Mouse (Mus musculus): Measurements from ENCODE around the gene Tlk1. TPM values are rescaled to one million over a fixed set of nuclear protein-coding genes. Genes with fewer than 3 reads are reported as not detected.
"Not testable (repeated sequence)": the region's sequence is repeated elsewhere in the genome, so short reads cannot be mapped to it uniquely, and the experiment has no call there.

Gene Tlk1
- polyA plus RNA-seq, 1 experiment = 13.9 TPM

GRCm38 (mm10) chr2:70809921-70810320 lies 15.6 kb downstream of the Tlk1 start:
- no peak overlapping the region for H3K4me3 ChIP-seq (ENCODE audit: insufficient read depth, low read depth, low read length)
- 74% methylated on average over 3 of the region's 3 CpGs for WGBS
- H3K27me3 ChIP-seq (replicated peaks; ENCODE audit: control insufficient read depth, insufficient read depth, low read length) = no peaks in the 10 kb centered on the region
- no peaks in the 10 kb centered on the region for H3K36me3 ChIP-seq (ENCODE audit: control insufficient read depth, insufficient read depth, low read length)
- no peak for TF ChIP-seq CTCF (conservative IDR thresholded peaks at IDR 0.05; ENCODE audit: insufficient read depth, insufficient read length, low read depth, low read length)
- no peak for TF ChIP-seq POLR2A (IDR thresholded peaks at IDR 0.05; ENCODE audit: low read depth, low read length)
- H3K4me1 ChIP-seq (ENCODE audit: control insufficient read depth, insufficient read depth, low read length) = peaks cover 13% of the 10 kb centered on the region; the same call in 1 of the 2 replicates
- no peak for DNase-seq
- H3K27ac ChIP-seq (ENCODE audit: insufficient read depth, low read depth, low read length) = no peak overlapping the region

GRCm38 (mm10) chr2:70808681-70809080 lies 16.8 kb downstream of the Tlk1 start:
- H3K27ac ChIP-seq (ENCODE audit: insufficient read depth, low read depth, low read length) = no peak overlapping the region
- peaks cover 8% of the 10 kb centered on the region; the same call in 1 of the 2 replicates for H3K4me1 ChIP-seq (ENCODE audit: control insufficient read depth, insufficient read depth, low read length)
- no peak for DNase-seq
- TF ChIP-seq POLR2A (IDR thresholded peaks at IDR 0.05; ENCODE audit: low read depth, low read length) = no peak
- no peak for TF ChIP-seq CTCF (conservative IDR thresholded peaks at IDR 0.05; ENCODE audit: insufficient read depth, insufficient read length, low read depth, low read length)
- H3K4me3 ChIP-seq (ENCODE audit: insufficient read depth, low read depth, low read length) = no peak overlapping the region
- H3K36me3 ChIP-seq (ENCODE audit: control insufficient read depth, insufficient read depth, low read length) = no peaks in the 10 kb centered on the region
- no peaks in the 10 kb centered on the region for H3K27me3 ChIP-seq (replicated peaks; ENCODE audit: control insufficient read depth, insufficient read depth, low read length)

- H3K36me3 ChIP-seq (ENCODE audit: control insufficient read depth, insufficient read depth, low read length); H3K4me1 ChIP-seq (ENCODE audit: control insufficient read depth, insufficient read depth, low read length); DNase-seq; H3K27me3 ChIP-seq (replicated peaks; ENCODE audit: control insufficient read depth, insufficient read depth, low read length); H3K4me3 ChIP-seq (ENCODE audit: insufficient read depth, low read depth, low read length); H3K27ac ChIP-seq (ENCODE audit: insufficient read depth, low read depth, low read length): not testable (repeated sequence)
- 89% methylated on average over 3 of the region's 3 CpGs for WGBS
These were observed 17.9 kb downstream of the Tlk1 start for GRCm38 (mm10) chr2:70807678-70808077.

- Histone ChIP-seq H3K36me3 (ENCODE audit: control insufficient read depth, insufficient read depth, low read length) (no peaks in the 10 kb centered on the region), H3K4me3 (ENCODE audit: insufficient read depth, low read depth, low read length) (no peak overlapping the region), H3K4me1 (ENCODE audit: control insufficient read depth, insufficient read depth, low read length) (peaks cover 16% of the 10 kb centered on the region; the same call in 1 of the 2 replicates), H3K27ac (ENCODE audit: insufficient read depth, low read depth, low read length) (no peak overlapping the region), H3K27me3 (replicated peaks; ENCODE audit: control insufficient read depth, insufficient read depth, low read length) (no peaks in the 10 kb centered on the region)
- no peak for TF ChIP-seq POLR2A (IDR thresholded peaks at IDR 0.05; ENCODE audit: low read depth, low read length)
- no peak for TF ChIP-seq CTCF (conservative IDR thresholded peaks at IDR 0.05; ENCODE audit: insufficient read depth, insufficient read length, low read depth, low read length)
- WGBS = 93% methylated on average over 5 of the region's 5 CpGs
- DNase-seq = no peak
These were observed 19.5 kb downstream of the Tlk1 start for GRCm38 (mm10) chr2:70806020-70806419.

GRCm38 (mm10) chr2:70803696-70804095 lies 21.8 kb downstream of the Tlk1 start:
- H3K27ac ChIP-seq (ENCODE audit: insufficient read depth, low read depth, low read length); H3K27me3 ChIP-seq (replicated peaks; ENCODE audit: control insufficient read depth, insufficient read depth, low read length); H3K36me3 ChIP-seq (ENCODE audit: control insufficient read depth, insufficient read depth, low read length); H3K4me3 ChIP-seq (ENCODE audit: insufficient read depth, low read depth, low read length); DNase-seq: not testable (repeated sequence)
- WGBS = 93% methylated on average over 4 of the region's 4 CpGs
- H3K4me1 ChIP-seq (ENCODE audit: control insufficient read depth, insufficient read depth, low read length) = peaks cover 10% of the 10 kb centered on the region; the same call in 1 of the 2 replicates

- Histone ChIP-seq H3K4me3 (ENCODE audit: insufficient read depth, low read depth, low read length) (no peak overlapping the region), H3K36me3 (ENCODE audit: control insufficient read depth, insufficient read depth, low read length) (no peaks in the 10 kb centered on the region), H3K27me3 (replicated peaks; ENCODE audit: control insufficient read depth, insufficient read depth, low read length) (no peaks in the 10 kb centered on the region), H3K4me1 (ENCODE audit: control insufficient read depth, insufficient read depth, low read length) (peaks cover 9% of the 10 kb centered on the region; the same call in 1 of the 2 replicates), H3K27ac (ENCODE audit: insufficient read depth, low read depth, low read length) (no peak overlapping the region)
- no peak for TF ChIP-seq POLR2A (IDR thresholded peaks at IDR 0.05; ENCODE audit: low read depth, low read length)
- no peak for TF ChIP-seq CTCF (conservative IDR thresholded peaks at IDR 0.05; ENCODE audit: insufficient read depth, insufficient read length, low read depth, low read length)
- peak; percentile 35 for DNase-seq
- WGBS = 47% methylated on average over 6 of the region's 6 CpGs
These were observed 22.9 kb downstream of the Tlk1 start for GRCm38 (mm10) chr2:70802658-70803057.

GRCm38 (mm10) chr2:70801543-70801942 lies 24.0 kb downstream of the Tlk1 start:
- H3K27me3 ChIP-seq (replicated peaks; ENCODE audit: control insufficient read depth, insufficient read depth, low read length) = no peaks in the 10 kb centered on the region
- H3K4me1 ChIP-seq (ENCODE audit: control insufficient read depth, insufficient read depth, low read length) = peaks cover 9% of the 10 kb centered on the region; the same call in 1 of the 2 replicates
- no peaks in the 10 kb centered on the region for H3K36me3 ChIP-seq (ENCODE audit: control insufficient read depth, insufficient read depth, low read length)
- peak; percentile 78 for DNase-seq
- H3K27ac ChIP-seq (ENCODE audit: insufficient read depth, low read depth, low read length) = no peak overlapping the region
- H3K4me3 ChIP-seq (ENCODE audit: insufficient read depth, low read depth, low read length) = no peak overlapping the region
- no peak for TF ChIP-seq POLR2A (IDR thresholded peaks at IDR 0.05; ENCODE audit: low read depth, low read length)
- TF ChIP-seq CTCF (conservative IDR thresholded peaks at IDR 0.05; ENCODE audit: insufficient read depth, insufficient read length, low read depth, low read length) = no peak

GRCm38 (mm10) chr2:70800396-70800795 lies 25.1 kb downstream of the Tlk1 start:
- Histone ChIP-seq H3K4me1 (ENCODE audit: control insufficient read depth, insufficient read depth, low read length) (peaks cover 9% of the 10 kb centered on the region; the same call in 1 of the 2 replicates), H3K27ac (ENCODE audit: insufficient read depth, low read depth, low read length) (no peak overlapping the region), H3K27me3 (replicated peaks; ENCODE audit: control insufficient read depth, insufficient read depth, low read length) (no peaks in the 10 kb centered on the region), H3K4me3 (ENCODE audit: insufficient read depth, low read depth, low read length) (no peak overlapping the region), H3K36me3 (ENCODE audit: control insufficient read depth, insufficient read depth, low read length) (no peaks in the 10 kb centered on the region)
- DNase-seq = no peak
- WGBS = 86% methylated on average over 1 of the region's 1 CpGs
- TF ChIP-seq POLR2A (IDR thresholded peaks at IDR 0.05; ENCODE audit: low read depth, low read length) (no peak), CTCF (conservative IDR thresholded peaks at IDR 0.05; ENCODE audit: insufficient read depth, insufficient read length, low read depth, low read length) (no peak)
